Mouse (Mus musculus): ENCODE measurements around the gene Slc25a23. TPM values are rescaled to one million over a fixed set of nuclear protein-coding genes. Genes with fewer than 3 reads are reported as not detected.
"Not testable (repeated sequence)": the region's sequence is repeated elsewhere in the genome, so short reads cannot be mapped to it uniquely, and the experiment has no call there.

Slc25a23 gene
- polyA plus RNA-seq, 1 experiment from 2014 or later: 4.5 TPM

GRCm38 (mm10) chr17:57070699-57071098 is 11.0 kb upstream of the Slc25a23 start:
- Histone ChIP-seq H3K27ac (no peak overlapping the region), H3K9me3 (no peaks in the 10 kb centered on the region), H3K36me3 (no peaks in the 10 kb centered on the region), H3K4me2 (peak overlapping the region; percentile 10; the same call in 1 of the 2 replicates), H3K9ac (replicated peaks) (no peak overlapping the region), H3K4me1 (replicated peaks) (no peaks in the 10 kb centered on the region), H3K27me3 (peaks cover 64% of the 10 kb centered on the region), H3K4me3 (replicated peaks) (no peak overlapping the region)
- 4% methylated on average over 11 of the region's 11 CpGs for WGBS
- no peak for ATAC-seq (ENCODE audit: insufficient number of reproducible peaks, insufficient read depth, low FRiP score, low TSS enrichment, low read depth)

GRCm38 (mm10) chr17:57070272-57070671 is 10.6 kb upstream of the Slc25a23 start:
- no peaks in the 10 kb centered on the region for H3K4me1 ChIP-seq (replicated peaks)
- 6% methylated on average over 9 of the region's 9 CpGs for WGBS
- H3K36me3 ChIP-seq: no peaks in the 10 kb centered on the region
- H3K27ac ChIP-seq: no peak overlapping the region
- peak overlapping the region; percentile 10; the same call in 1 of the 2 replicates for H3K4me2 ChIP-seq
- H3K27me3 ChIP-seq: peaks cover 67% of the 10 kb centered on the region
- no peak overlapping the region for H3K4me3 ChIP-seq (replicated peaks)
- ATAC-seq (ENCODE audit: insufficient number of reproducible peaks, insufficient read depth, low FRiP score, low TSS enrichment, low read depth): no peak
- no peaks in the 10 kb centered on the region for H3K9me3 ChIP-seq
- H3K9ac ChIP-seq (replicated peaks): no peak overlapping the region

DNA sequence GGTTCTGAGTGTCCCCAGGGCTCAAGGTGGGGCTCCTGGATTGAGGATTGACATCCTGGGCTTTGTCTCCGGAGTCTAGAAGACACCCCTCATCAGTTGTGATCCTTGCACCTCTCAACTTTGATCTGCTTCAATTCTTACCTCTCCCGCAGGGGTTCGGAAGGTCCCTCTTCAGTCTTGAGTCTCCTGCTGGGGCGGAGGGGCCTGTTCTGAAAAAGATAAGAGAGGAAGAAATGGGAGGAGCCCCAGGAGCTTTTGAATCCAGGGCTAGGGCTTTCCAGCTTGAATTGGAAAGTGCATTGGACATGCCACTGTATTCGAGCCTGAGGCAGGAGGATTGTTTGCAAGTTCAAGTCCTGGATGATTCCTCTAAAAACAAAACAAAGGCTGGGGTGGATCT is 7.2 kb upstream of the Slc25a23 start:
- no peak overlapping the region for H3K9ac ChIP-seq (replicated peaks)
- H3K27ac ChIP-seq: no peak overlapping the region
- no peak overlapping the region for H3K4me3 ChIP-seq (replicated peaks)
- WGBS: 60% methylated on average over 5 of the region's 5 CpGs
- H3K4me2 ChIP-seq: no peak overlapping the region
- H3K36me3 ChIP-seq: no peaks in the 10 kb centered on the region
- H3K4me1 ChIP-seq (replicated peaks): peaks cover 7% of the 10 kb centered on the region; the same call in 1 of the 2 replicates
- no peaks in the 10 kb centered on the region for H3K9me3 ChIP-seq
- ATAC-seq (ENCODE audit: insufficient number of reproducible peaks, insufficient read depth, low FRiP score, low TSS enrichment, low read depth): no peak
- peaks cover 82% of the 10 kb centered on the region for H3K27me3 ChIP-seq

- Histone ChIP-seq H3K4me2 (0 out of 2 replicates have a peak overlapping the region, but pooled peaks have one; percentile 29), H3K4me1 (replicated peaks) (peaks cover 15% of the 10 kb centered on the region), H3K4me3 (replicated peaks) (no peak overlapping the region), H3K9ac (replicated peaks) (no peak overlapping the region), H3K9me3 (no peaks in the 10 kb centered on the region), H3K36me3 (no peaks in the 10 kb centered on the region), H3K27me3 (peaks cover 86% of the 10 kb centered on the region), H3K27ac (no peak overlapping the region)
- ATAC-seq (ENCODE audit: insufficient number of reproducible peaks, insufficient read depth, low FRiP score, low TSS enrichment, low read depth): no peak
- WGBS: 11% methylated on average over 8 of the region's 8 CpGs
Observed at GRCm38 (mm10) chr17:57063031-57063430, 3.4 kb upstream of the Slc25a23 start.

DNA sequence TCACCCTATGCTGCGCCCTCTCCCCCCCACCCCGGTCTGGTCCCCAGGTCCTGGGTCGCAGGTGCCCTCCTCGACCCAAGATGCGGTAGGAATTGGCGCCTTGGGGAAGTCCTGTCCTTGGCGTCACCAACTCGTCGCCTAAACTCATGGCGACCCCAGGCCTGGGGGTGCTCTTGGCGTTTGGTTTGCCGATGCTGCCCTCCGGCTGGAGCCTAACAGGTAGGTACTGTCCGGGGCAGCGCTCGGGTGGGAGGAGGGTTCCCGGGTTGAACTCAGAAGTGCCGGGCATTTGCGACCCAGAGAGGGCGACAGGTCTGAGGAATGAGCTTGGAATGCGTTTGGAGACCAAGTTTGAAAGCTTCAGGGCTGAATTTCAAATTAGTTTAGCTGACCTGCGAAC is 2.9 kb upstream of the Slc25a23 start:
- ATAC-seq (ENCODE audit: insufficient number of reproducible peaks, insufficient read depth, low FRiP score, low TSS enrichment, low read depth): no peak
- WGBS: 1% methylated on average over 22 of the region's 22 CpGs
- peaks cover 90% of the 10 kb centered on the region for H3K27me3 ChIP-seq
- H3K27ac ChIP-seq: no peak overlapping the region
- H3K4me1 ChIP-seq (replicated peaks): peaks cover 15% of the 10 kb centered on the region
- no peaks in the 10 kb centered on the region for H3K9me3 ChIP-seq
- H3K4me3 ChIP-seq (replicated peaks): peak overlapping the region; percentile 19
- no peak overlapping the region for H3K9ac ChIP-seq (replicated peaks)
- peak overlapping the region; percentile 29 for H3K4me2 ChIP-seq
- no peaks in the 10 kb centered on the region for H3K36me3 ChIP-seq

GRCm38 (mm10) chr17:57062011-57062521 is 2.4 kb upstream of the Slc25a23 start:
- H3K4me2 ChIP-seq: peak overlapping the region; percentile 29
- WGBS: 2% methylated on average over 39 of the region's 39 CpGs
- peaks cover 89% of the 10 kb centered on the region for H3K27me3 ChIP-seq
- no peaks in the 10 kb centered on the region for H3K36me3 ChIP-seq
- H3K9me3 ChIP-seq: no peaks in the 10 kb centered on the region
- no peak overlapping the region for H3K27ac ChIP-seq
- H3K9ac ChIP-seq (replicated peaks): no peak overlapping the region
- peaks cover 15% of the 10 kb centered on the region for H3K4me1 ChIP-seq (replicated peaks)
- ATAC-seq (ENCODE audit: insufficient number of reproducible peaks, insufficient read depth, low FRiP score, low TSS enrichment, low read depth): no peak
- H3K4me3 ChIP-seq (replicated peaks): peak overlapping the region; percentile 19

DNA sequence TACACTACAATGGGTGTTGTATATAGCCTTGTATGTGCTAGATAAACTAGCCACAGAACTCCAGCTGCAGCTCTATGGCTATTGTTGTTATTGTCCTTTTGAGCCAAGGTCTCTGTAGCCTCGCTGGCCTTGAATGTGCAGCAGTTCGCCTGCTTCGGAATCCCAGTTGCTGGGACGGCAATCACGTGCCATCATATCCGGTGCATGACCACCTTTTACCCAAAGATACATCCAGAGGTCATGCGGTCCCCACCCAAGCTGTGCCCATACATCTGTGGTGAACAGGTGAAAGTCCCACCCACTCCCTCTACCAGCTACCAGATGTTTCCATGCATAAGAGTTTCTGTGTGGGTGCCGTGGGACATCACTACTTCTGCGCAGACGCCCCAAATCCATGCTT is 1.4 kb upstream of the Slc25a23 start:
- Histone ChIP-seq H3K9ac (replicated peaks) (no peak overlapping the region), H3K4me1 (replicated peaks) (peaks cover 15% of the 10 kb centered on the region), H3K27me3 (peaks cover 79% of the 10 kb centered on the region), H3K4me3 (replicated peaks) (0 out of 2 replicates have a peak overlapping the region, but pooled peaks have one; percentile 82), H3K27ac (no peak overlapping the region), H3K4me2 (peak overlapping the region; percentile 89; the same call in 1 of the 2 replicates), H3K36me3 (no peaks in the 10 kb centered on the region), H3K9me3 (no peaks in the 10 kb centered on the region)
- ATAC-seq (ENCODE audit: insufficient number of reproducible peaks, insufficient read depth, low FRiP score, low TSS enrichment, low read depth): no peak
- 40% methylated on average over 10 of the region's 10 CpGs for WGBS

DNA sequence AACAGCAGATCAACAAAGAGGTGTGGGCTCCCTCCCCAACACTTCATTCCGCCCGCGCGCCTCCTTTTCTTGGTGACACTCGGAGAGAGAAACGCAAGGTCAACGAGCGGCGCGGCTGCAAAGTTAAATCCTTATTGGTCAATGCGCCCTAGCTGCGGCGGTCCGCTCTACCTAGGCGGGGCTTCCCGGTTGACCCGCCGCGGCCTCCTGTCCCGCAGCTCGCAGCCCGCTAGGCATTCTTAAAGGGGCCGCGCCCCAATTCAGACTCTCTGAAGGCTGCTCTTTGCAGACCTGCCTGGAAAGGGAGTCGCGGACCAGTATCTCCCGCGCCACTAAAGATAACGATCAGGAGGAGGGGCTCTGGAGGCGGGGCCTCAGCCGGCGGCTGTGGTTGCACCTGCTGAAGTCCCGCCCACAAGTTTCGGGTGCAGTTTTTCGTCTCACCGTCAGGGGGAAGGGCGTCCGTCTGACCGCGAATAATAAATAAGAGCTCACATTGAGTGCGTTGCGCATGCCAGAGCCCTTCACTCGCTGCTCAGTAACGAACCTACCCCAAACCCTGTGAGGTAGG is 653 bp upstream of the Slc25a23 start:
- Histone ChIP-seq H3K27ac (no peak overlapping the region), H3K27me3 (peaks cover 72% of the 10 kb centered on the region), H3K4me3 (replicated peaks) (peak overlapping the region; percentile 82), H3K9ac (replicated peaks) (no peak overlapping the region), H3K4me1 (replicated peaks) (peaks cover 15% of the 10 kb centered on the region), H3K4me2 (peak overlapping the region; percentile 89), H3K36me3 (no peaks in the 10 kb centered on the region), H3K9me3 (no peaks in the 10 kb centered on the region)
- WGBS: under 1% methylated on average over 44 of the region's 44 CpGs
- peak; percentile 81 for ATAC-seq (ENCODE audit: insufficient number of reproducible peaks, insufficient read depth, low FRiP score, low TSS enrichment, low read depth)

DNA sequence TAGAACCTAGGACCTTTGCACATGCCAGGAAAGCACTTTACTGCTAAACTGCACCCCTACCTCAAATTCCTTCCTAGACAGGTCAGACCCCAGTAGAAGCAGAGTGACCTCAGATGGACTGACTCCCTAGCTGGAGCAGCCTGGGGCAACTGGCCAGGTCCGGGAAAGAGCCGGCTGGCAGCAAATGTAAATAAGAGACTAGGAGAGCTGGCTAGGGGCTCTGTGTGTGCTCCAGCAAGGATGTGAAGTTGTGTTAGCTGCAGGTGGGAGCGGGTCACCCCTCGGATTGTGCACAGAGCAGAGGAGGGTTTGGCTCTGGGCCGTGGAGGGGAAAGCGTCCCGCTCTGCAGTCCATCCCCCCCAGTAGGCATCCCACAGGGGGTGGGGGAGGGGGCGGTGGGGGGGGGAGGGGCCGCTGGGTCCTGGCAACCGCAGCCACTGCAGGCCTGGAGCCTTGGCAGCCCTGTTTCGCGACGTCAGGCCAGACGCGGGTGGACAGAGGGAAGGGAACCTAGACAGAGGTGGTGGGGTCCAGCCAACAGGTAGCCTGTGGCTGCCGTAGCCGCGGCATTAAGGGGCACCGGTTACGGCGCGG is 675 bp downstream of the Slc25a23 start, which contains the start of gene Crb3:
Crb3 (plus strand) TSS at position 215 of the 595 bp plus-strand sequence.
- H3K27me3 ChIP-seq: peaks cover 59% of the 10 kb centered on the region
- no peak within 1 kb of the TSS for H3K27ac ChIP-seq
- peak; percentile 7; the same call in 1 of the 2 replicates for ATAC-seq (ENCODE audit: insufficient number of reproducible peaks, insufficient read depth, low FRiP score, low TSS enrichment, low read depth)
- 2% methylated on average over 13 of the region's 22 CpGs for WGBS
- no peaks in the 10 kb centered on the region for H3K36me3 ChIP-seq
- no peaks in the 10 kb centered on the region for H3K9me3 ChIP-seq
- peak within 1 kb of the TSS; percentile 82 for H3K4me3 ChIP-seq (replicated peaks)
- peaks cover 15% of the 10 kb centered on the region for H3K4me1 ChIP-seq (replicated peaks)
- H3K9ac ChIP-seq (replicated peaks): peak within 1 kb of the TSS; percentile 66
- H3K4me2 ChIP-seq: peak within 1 kb of the TSS; percentile 89

GRCm38 (mm10) chr17:57056246-57056645 is 3.4 kb downstream of the Slc25a23 start:
- Histone ChIP-seq H3K4me1 (replicated peaks) (peaks cover 8% of the 10 kb centered on the region), H3K27ac (no peak overlapping the region), H3K27me3 (peaks cover 32% of the 10 kb centered on the region), H3K9me3 (no peaks in the 10 kb centered on the region), H3K4me3 (replicated peaks) (no peak overlapping the region), H3K4me2 (no peak overlapping the region), H3K9ac (replicated peaks) (no peak overlapping the region), H3K36me3 (peaks cover 12% of the 10 kb centered on the region)
- 88% methylated on average over 3 of the region's 3 CpGs for WGBS
- no peak for ATAC-seq (ENCODE audit: insufficient number of reproducible peaks, insufficient read depth, low FRiP score, low TSS enrichment, low read depth)

- WGBS: 81% methylated on average over 4 of the region's 4 CpGs
- H3K27me3 ChIP-seq; H3K4me1 ChIP-seq (replicated peaks); H3K9me3 ChIP-seq; H3K4me2 ChIP-seq; H3K4me3 ChIP-seq (replicated peaks); H3K27ac ChIP-seq; H3K9ac ChIP-seq (replicated peaks); ATAC-seq (ENCODE audit: insufficient number of reproducible peaks, insufficient read depth, low FRiP score, low TSS enrichment, low read depth): not testable (repeated sequence)
- H3K36me3 ChIP-seq: peaks cover 17% of the 10 kb centered on the region
Observed at GRCm38 (mm10) chr17:57051679-57052078, 8.0 kb downstream of the Slc25a23 start.

Data from limb, embryonic 12.5 days (tissue).